Mouse (Mus musculus): ENCODE results near the gene Abca7. TPM values are rescaled to one million over a fixed set of nuclear protein-coding genes. Genes with fewer than 3 reads are reported as not detected.
"Not testable (repeated sequence)": the region's sequence is repeated elsewhere in the genome, so short reads cannot be mapped to it uniquely, and the experiment has no call there.

Gene Abca7
- polyA plus RNA-seq, 1 experiment from 2014 or later = 7.7 TPM

- H3K9ac ChIP-seq (ENCODE audit: low read depth, low read length) = peak overlapping the region; percentile 25; the same call in 1 of the 2 replicates
- H3K27me3 ChIP-seq (replicated peaks; ENCODE audit: control insufficient read depth, insufficient read depth, low read length) = no peaks in the 10 kb centered on the region
- peak; percentile 82 for DNase-seq (ENCODE audit: low spot score)
- H3K4me1 ChIP-seq (replicated peaks; ENCODE audit: control insufficient read depth, insufficient read depth, low read length) = peaks cover 13% of the 10 kb centered on the region
- WGBS = 17% methylated on average over 21 of the region's 21 CpGs
- 0 out of 2 replicates have a peak overlapping the region, but pooled peaks have one; percentile 10 for H3K4me3 ChIP-seq (ENCODE audit: low read depth, low read length)
- peaks cover 20% of the 10 kb centered on the region for H3K36me3 ChIP-seq (ENCODE audit: control insufficient read depth, insufficient read depth, low read length)
- peak overlapping the region; percentile 43 for H3K27ac ChIP-seq (ENCODE audit: low read depth, low read length)
- H3K9me3 ChIP-seq (ENCODE audit: control insufficient read depth, low read length) = no peaks in the 10 kb centered on the region
- H3K4me2 ChIP-seq = peak overlapping the region; percentile 51
- no peak for ATAC-seq (replicated peaks; ENCODE audit: low FRiP score)
Measured at GRCm38 (mm10) chr10:79958140-79958816, 38.0 kb upstream of the Abca7 start.

GRCm38 (mm10) chr10:79959412-79959811 is 36.9 kb upstream of the Abca7 start:
- 39% methylated on average over 9 of the region's 10 CpGs for WGBS
- not testable (repeated sequence) for H3K9me3 ChIP-seq (ENCODE audit: control insufficient read depth, low read length); H3K27me3 ChIP-seq (replicated peaks; ENCODE audit: control insufficient read depth, insufficient read depth, low read length); H3K9ac ChIP-seq (ENCODE audit: low read depth, low read length); H3K27ac ChIP-seq (ENCODE audit: low read depth, low read length); DNase-seq (ENCODE audit: low spot score); ATAC-seq (replicated peaks; ENCODE audit: low FRiP score)
- 0 out of 2 replicates have a peak overlapping the region, but pooled peaks have one; percentile 10 for H3K4me3 ChIP-seq (ENCODE audit: low read depth, low read length)
- peaks cover 29% of the 10 kb centered on the region for H3K36me3 ChIP-seq (ENCODE audit: control insufficient read depth, insufficient read depth, low read length)
- H3K4me2 ChIP-seq = peak overlapping the region; percentile 44
- H3K4me1 ChIP-seq (replicated peaks; ENCODE audit: control insufficient read depth, insufficient read depth, low read length) = peaks cover 13% of the 10 kb centered on the region

- Histone ChIP-seq H3K4me1 (replicated peaks; ENCODE audit: control insufficient read depth, insufficient read depth, low read length) (peaks cover 13% of the 10 kb centered on the region), H3K27me3 (replicated peaks; ENCODE audit: control insufficient read depth, insufficient read depth, low read length) (no peaks in the 10 kb centered on the region), H3K4me2 (peak within 1 kb of the TSS; percentile 77), H3K9ac (ENCODE audit: low read depth, low read length) (peak within 1 kb of the TSS; percentile 84), H3K4me3 (ENCODE audit: low read depth, low read length) (peak within 1 kb of the TSS; percentile 97), H3K9me3 (ENCODE audit: control insufficient read depth, low read length) (no peaks in the 10 kb centered on the region), H3K36me3 (ENCODE audit: control insufficient read depth, insufficient read depth, low read length) (peaks cover 35% of the 10 kb centered on the region), H3K27ac (ENCODE audit: low read depth, low read length) (peak within 1 kb of the TSS; percentile 69; the same call in 1 of the 2 replicates)
- WGBS = under 1% methylated on average over 61 of the region's 61 CpGs
- ATAC-seq (replicated peaks; ENCODE audit: low FRiP score) (peak; percentile 93), DNase-seq (ENCODE audit: low spot score) (peak; percentile 99)
Measured at GRCm38 (mm10) chr10:79959847-79960601, 36.3 kb upstream of the Abca7 start, which contains the start of gene Wdr18. Wdr18 (plus strand) TSS chr10:79960152.

GRCm38 (mm10) chr10:79960671-79961294 is 35.5 kb upstream of the Abca7 start:
- H3K9me3 ChIP-seq (ENCODE audit: control insufficient read depth, low read length) = no peaks in the 10 kb centered on the region
- 11% methylated on average over 10 of the region's 10 CpGs for WGBS
- peak overlapping the region; percentile 84 for H3K9ac ChIP-seq (ENCODE audit: low read depth, low read length)
- peak overlapping the region; percentile 69; the same call in 1 of the 2 replicates for H3K27ac ChIP-seq (ENCODE audit: low read depth, low read length)
- peaks cover 13% of the 10 kb centered on the region for H3K4me1 ChIP-seq (replicated peaks; ENCODE audit: control insufficient read depth, insufficient read depth, low read length)
- H3K4me3 ChIP-seq (ENCODE audit: low read depth, low read length) = peak overlapping the region; percentile 97
- DNase-seq (ENCODE audit: low spot score) (no peak), ATAC-seq (replicated peaks; ENCODE audit: low FRiP score) (no peak)
- no peaks in the 10 kb centered on the region for H3K27me3 ChIP-seq (replicated peaks; ENCODE audit: control insufficient read depth, insufficient read depth, low read length)
- H3K4me2 ChIP-seq = peak overlapping the region; percentile 77
- H3K36me3 ChIP-seq (ENCODE audit: control insufficient read depth, insufficient read depth, low read length) = peaks cover 41% of the 10 kb centered on the region

- peaks cover 64% of the 10 kb centered on the region for H3K36me3 ChIP-seq (ENCODE audit: control insufficient read depth, insufficient read depth, low read length)
- H3K4me3 ChIP-seq (ENCODE audit: low read depth, low read length) = no peak overlapping the region
- no peak for ATAC-seq (replicated peaks; ENCODE audit: low FRiP score)
- H3K9me3 ChIP-seq (ENCODE audit: control insufficient read depth, low read length) = no peaks in the 10 kb centered on the region
- 93% methylated on average over 7 of the region's 7 CpGs for WGBS
- H3K27me3 ChIP-seq (replicated peaks; ENCODE audit: control insufficient read depth, insufficient read depth, low read length) = peaks cover 5% of the 10 kb centered on the region
- no peak overlapping the region for H3K9ac ChIP-seq (ENCODE audit: low read depth, low read length)
- H3K27ac ChIP-seq (ENCODE audit: low read depth, low read length) = no peak overlapping the region
- no peak overlapping the region for H3K4me2 ChIP-seq
- H3K4me1 ChIP-seq (replicated peaks; ENCODE audit: control insufficient read depth, insufficient read depth, low read length) = peaks cover 9% of the 10 kb centered on the region
- no peak for DNase-seq (ENCODE audit: low spot score)
Measured at GRCm38 (mm10) chr10:79964727-79965126, 31.6 kb upstream of the Abca7 start.

GRCm38 (mm10) chr10:79965325-79965724 is 31.0 kb upstream of the Abca7 start:
- ATAC-seq (replicated peaks; ENCODE audit: low FRiP score) (no peak), DNase-seq (ENCODE audit: low spot score) (no peak)
- no peaks in the 10 kb centered on the region for H3K9me3 ChIP-seq (ENCODE audit: control insufficient read depth, low read length)
- H3K27me3 ChIP-seq (replicated peaks; ENCODE audit: control insufficient read depth, insufficient read depth, low read length) = peaks cover 9% of the 10 kb centered on the region
- H3K27ac ChIP-seq (ENCODE audit: low read depth, low read length) = no peak overlapping the region
- H3K4me2 ChIP-seq = no peak overlapping the region
- H3K4me3 ChIP-seq (ENCODE audit: low read depth, low read length) = no peak overlapping the region
- H3K9ac ChIP-seq (ENCODE audit: low read depth, low read length) = no peak overlapping the region
- peaks cover 64% of the 10 kb centered on the region for H3K36me3 ChIP-seq (ENCODE audit: control insufficient read depth, insufficient read depth, low read length)
- WGBS = 88% methylated on average over 5 of the region's 5 CpGs
- peaks cover 9% of the 10 kb centered on the region for H3K4me1 ChIP-seq (replicated peaks; ENCODE audit: control insufficient read depth, insufficient read depth, low read length)

- WGBS = 87% methylated on average over 5 of the region's 5 CpGs
- Histone ChIP-seq H3K9me3 (ENCODE audit: control insufficient read depth, low read length) (no peaks in the 10 kb centered on the region), H3K4me1 (replicated peaks; ENCODE audit: control insufficient read depth, insufficient read depth, low read length) (peaks cover 5% of the 10 kb centered on the region; the same call in 1 of the 2 replicates), H3K36me3 (ENCODE audit: control insufficient read depth, insufficient read depth, low read length) (peaks cover 56% of the 10 kb centered on the region), H3K27ac (ENCODE audit: low read depth, low read length) (no peak overlapping the region), H3K27me3 (replicated peaks; ENCODE audit: control insufficient read depth, insufficient read depth, low read length) (peaks cover 26% of the 10 kb centered on the region), H3K4me3 (ENCODE audit: low read depth, low read length) (no peak overlapping the region), H3K4me2 (no peak overlapping the region), H3K9ac (ENCODE audit: low read depth, low read length) (no peak overlapping the region)
- ATAC-seq (replicated peaks; ENCODE audit: low FRiP score) = no peak
- no peak for DNase-seq (ENCODE audit: low spot score)
Measured at GRCm38 (mm10) chr10:79966886-79967400, 29.4 kb upstream of the Abca7 start.

- peaks cover 44% of the 10 kb centered on the region for H3K36me3 ChIP-seq (ENCODE audit: control insufficient read depth, insufficient read depth, low read length)
- H3K27me3 ChIP-seq (replicated peaks; ENCODE audit: control insufficient read depth, insufficient read depth, low read length) = peaks cover 38% of the 10 kb centered on the region
- WGBS = 81% methylated on average over 1 of the region's 1 CpGs
Measured at GRCm38 (mm10) chr10:79968181-79968580, 28.1 kb upstream of the Abca7 start.

More at GRCm38 (mm10) chr10:79968181-79968580, 28.1 kb upstream of the Abca7 start:
- Histone ChIP-seq H3K4me3 (ENCODE audit: low read depth, low read length) (no peak overlapping the region), H3K27ac (ENCODE audit: low read depth, low read length) (no peak overlapping the region), H3K4me1 (replicated peaks; ENCODE audit: control insufficient read depth, insufficient read depth, low read length) (peaks cover 5% of the 10 kb centered on the region; the same call in 1 of the 2 replicates), H3K9ac (ENCODE audit: low read depth, low read length) (no peak overlapping the region), H3K9me3 (ENCODE audit: control insufficient read depth, low read length) (no peaks in the 10 kb centered on the region), H3K4me2 (no peak overlapping the region)
- DNase-seq (ENCODE audit: low spot score) = no peak
- no peak for ATAC-seq (replicated peaks; ENCODE audit: low FRiP score)
